Mouse (Mus musculus) liver, embryonic 11.5 days (tissue): ENCODE measurements around the gene Bok. TPM values are rescaled to one million over a fixed set of nuclear protein-coding genes. Genes with fewer than 3 reads are reported as not detected.

ENCODE experiments used
- ATAC-seq: fragments of 200-750 bp; cut with Nextera tagmentation; replicated peaks from 2 replicates; pipeline ENCODE4 v1.8.0; 2017; ENCODE audit warnings: moderate number of reproducible peaks, mild to moderate bottlenecking, moderate TSS enrichment, moderate library complexity; ENCODE audit not compliant: low FRiP score
- DNase-seq: peaks from one replicate; pipeline ENCODE4 v3.0.0-alpha.2; 2017; ENCODE audit warnings: low spot score
- H3K27ac ChIP-seq: fragments of 300-500 bp; sonication (generic); 2 replicates; pipeline ENCODE4 v1.5.1; 2014; ENCODE audit warnings: mild to moderate bottlenecking, low read depth, low read length, control low read depth
- H3K27me3 ChIP-seq: fragments of 300-500 bp; sonication (generic); replicated peaks from 2 replicates; pipeline ENCODE4 v1.6.1; 2014; ENCODE audit warnings: low read length, mixed read lengths; ENCODE audit not compliant: control insufficient read depth, insufficient read depth
- H3K36me3 ChIP-seq: fragments of 300-500 bp; sonication (generic); 2 replicates; pipeline ENCODE4 v1.6.1; 2014; ENCODE audit warnings: mild to moderate bottlenecking, low read length, moderate library complexity, mixed read lengths; ENCODE audit not compliant: control insufficient read depth, insufficient read depth
- H3K4me1 ChIP-seq: fragments of 300-500 bp; sonication (generic); replicated peaks from 2 replicates; pipeline ENCODE4 v1.6.1; 2014; ENCODE audit warnings: low read length, mixed read lengths; ENCODE audit not compliant: control insufficient read depth, insufficient read depth
- H3K4me2 ChIP-seq: fragments of 300-500 bp; sonication (generic); 2 replicates; pipeline ENCODE4 v1.6.1; 2014; ENCODE audit warnings: mild to moderate bottlenecking, control low read depth, moderate library complexity
- H3K4me3 ChIP-seq: fragments of 300-500 bp; sonication (generic); 2 replicates; pipeline ENCODE4 v1.5.1; 2014; ENCODE audit warnings: low read depth, low read length, control low read depth
- H3K9ac ChIP-seq: fragments of 300-500 bp; sonication (generic); 2 replicates; pipeline ENCODE4 v1.6.1; 2014; ENCODE audit warnings: low read depth, low read length, control low read depth
- H3K9me3 ChIP-seq: fragments of 300-500 bp; sonication (generic); 2 replicates; pipeline ENCODE4 v1.6.1; 2016; ENCODE audit warnings: low read length, inconsistent platforms, mixed read lengths; ENCODE audit not compliant: control insufficient read depth
- WGBS: fragments of 180-500 bp; shearing (Covaris S2); extraction: QIAGEN DNeasy Blood & Tissue Kit; methylation state at CpG from one replicate; pipeline ENCODE4 v1.1.7; 2014; 5-methylcytosine and 5-hydroxymethylcytosine counted together
- polyA plus RNA-seq: library from polyadenylated mRNA; unstranded; fragments of >200 nt; fragmentation: Nextera tagmentation; extraction: Ambion mirVana; gene quantifications from 2 replicates; pipeline ENCODE4 v1.2.1, GENCODE M21; 2014

The Bok gene
- polyA plus RNA-seq, 1 experiment from 2014 or later: 12.2 TPM

GRCm38 (mm10) chr1:93686245-93686960 lies 943 bp downstream of the Bok start:
- Histone ChIP-seq H3K4me1 (peaks cover 7% of the 10 kb centered on the region; the same call in 1 of the 2 replicates), H3K36me3 (no peaks in the 10 kb centered on the region; the same call in 1 of the 2 replicates), H3K9me3 (no peaks in the 10 kb centered on the region), H3K9ac (peak overlapping the region; percentile 60), H3K27me3 (peaks cover 34% of the 10 kb centered on the region), H3K27ac (no peak overlapping the region), H3K4me3 (peak overlapping the region; percentile 59), H3K4me2 (peak overlapping the region; percentile 83)
- DNase-seq (peak; percentile 54), ATAC-seq (peak; percentile 55)
- 9% methylated on average over 51 of the region's 51 CpGs for WGBS

GRCm38 (mm10) chr1:93686961-93687320 lies 1.5 kb downstream of the Bok start:
- Histone ChIP-seq H3K4me1 (peaks cover 7% of the 10 kb centered on the region; the same call in 1 of the 2 replicates), H3K36me3 (no peaks in the 10 kb centered on the region; the same call in 1 of the 2 replicates), H3K4me2 (peak overlapping the region; percentile 83), H3K9me3 (no peaks in the 10 kb centered on the region), H3K9ac (no peak overlapping the region), H3K27me3 (peaks cover 34% of the 10 kb centered on the region), H3K4me3 (peak overlapping the region; percentile 59; the same call in 1 of the 2 replicates), H3K27ac (no peak overlapping the region)
- ATAC-seq: no peak
- no peak for DNase-seq
- 83% methylated on average over 3 of the region's 3 CpGs for WGBS

GRCm38 (mm10) chr1:93688154-93688553 lies 2.7 kb downstream of the Bok start:
- DNase-seq: no peak
- Histone ChIP-seq H3K9ac (no peak overlapping the region), H3K27ac (no peak overlapping the region), H3K27me3 (peaks cover 34% of the 10 kb centered on the region), H3K4me3 (no peak overlapping the region), H3K4me1 (peaks cover 9% of the 10 kb centered on the region; the same call in 1 of the 2 replicates), H3K9me3 (no peaks in the 10 kb centered on the region), H3K36me3 (no peaks in the 10 kb centered on the region; the same call in 1 of the 2 replicates), H3K4me2 (no peak overlapping the region)
- ATAC-seq: no peak
- WGBS: 61% methylated on average over 8 of the region's 8 CpGs

GRCm38 (mm10) chr1:93689901-93690496 lies 4.5 kb downstream of the Bok start:
- DNase-seq: no peak
- no peak overlapping the region for H3K27ac ChIP-seq
- 72% methylated on average over 7 of the region's 7 CpGs for WGBS

GRCm38 (mm10) chr1:93691106-93691505 lies 5.6 kb downstream of the Bok start:
- no peaks in the 10 kb centered on the region for H3K9me3 ChIP-seq
- no peaks in the 10 kb centered on the region; the same call in 1 of the 2 replicates for H3K36me3 ChIP-seq
- ATAC-seq (no peak), DNase-seq (no peak)
- peaks cover 7% of the 10 kb centered on the region for H3K27me3 ChIP-seq
- WGBS: 86% methylated on average over 8 of the region's 8 CpGs
- no peak overlapping the region for H3K4me3 ChIP-seq
- H3K4me2 ChIP-seq: no peak overlapping the region
- H3K4me1 ChIP-seq: peaks cover 9% of the 10 kb centered on the region; the same call in 1 of the 2 replicates
- no peak overlapping the region for H3K9ac ChIP-seq
- no peak overlapping the region for H3K27ac ChIP-seq

More at GRCm38 (mm10) chr1:93689901-93690496, 4.5 kb downstream of the Bok start:
- no peak for ATAC-seq
- Histone ChIP-seq H3K27me3 (peaks cover 18% of the 10 kb centered on the region), H3K36me3 (no peaks in the 10 kb centered on the region; the same call in 1 of the 2 replicates), H3K4me3 (no peak overlapping the region), H3K4me2 (no peak overlapping the region), H3K9ac (no peak overlapping the region), H3K9me3 (no peaks in the 10 kb centered on the region), H3K4me1 (peaks cover 9% of the 10 kb centered on the region; the same call in 1 of the 2 replicates)

GRCm38 (mm10) chr1:93691786-93692357 lies 6.4 kb downstream of the Bok start:
- Histone ChIP-seq H3K36me3 (no peaks in the 10 kb centered on the region; the same call in 1 of the 2 replicates), H3K4me2 (no peak overlapping the region)
- ATAC-seq: no peak

GRCm38 (mm10) chr1:93692773-93693172 lies 7.3 kb downstream of the Bok start:
- no peak overlapping the region for H3K9ac ChIP-seq
- DNase-seq (no peak), ATAC-seq (no peak)
- H3K36me3 ChIP-seq: no peaks in the 10 kb centered on the region; the same call in 1 of the 2 replicates
- no peak overlapping the region for H3K4me3 ChIP-seq
- no peaks in the 10 kb centered on the region; the same call in 1 of the 2 replicates for H3K27me3 ChIP-seq
- H3K4me2 ChIP-seq: no peak overlapping the region
- H3K9me3 ChIP-seq: no peaks in the 10 kb centered on the region
- no peak overlapping the region for H3K27ac ChIP-seq
- peaks cover 4% of the 10 kb centered on the region; the same call in 1 of the 2 replicates for H3K4me1 ChIP-seq
- WGBS: 75% methylated on average over 9 of the region's 9 CpGs

More at GRCm38 (mm10) chr1:93691786-93692357, 6.4 kb downstream of the Bok start:
- H3K4me3 ChIP-seq: no peak overlapping the region
- no peak overlapping the region for H3K27ac ChIP-seq
- no peak for DNase-seq
- peaks cover 4% of the 10 kb centered on the region; the same call in 1 of the 2 replicates for H3K4me1 ChIP-seq
- no peak overlapping the region for H3K9ac ChIP-seq
- H3K27me3 ChIP-seq: no peaks in the 10 kb centered on the region; the same call in 1 of the 2 replicates
- no peaks in the 10 kb centered on the region for H3K9me3 ChIP-seq
- 71% methylated on average over 10 of the region's 10 CpGs for WGBS

- no peak for DNase-seq
- 70% methylated on average over 3 of the region's 3 CpGs for WGBS
- ATAC-seq: no peak
These were observed 8.0 kb downstream of the Bok start for GRCm38 (mm10) chr1:93693502-93693901.

More at GRCm38 (mm10) chr1:93693502-93693901, 8.0 kb downstream of the Bok start:
- Histone ChIP-seq H3K4me2 (no peak overlapping the region), H3K9me3 (no peaks in the 10 kb centered on the region), H3K4me1 (peaks cover 4% of the 10 kb centered on the region; the same call in 1 of the 2 replicates), H3K4me3 (no peak overlapping the region), H3K9ac (no peak overlapping the region), H3K36me3 (no peaks in the 10 kb centered on the region; the same call in 1 of the 2 replicates), H3K27me3 (no peaks in the 10 kb centered on the region), H3K27ac (no peak overlapping the region)
